Mouse (Mus musculus) thymus, postnatal 10 days (tissue): ENCODE measurements around the gene Rgs10.
A peak's percentile ranks its signal among the peaks of the same experiment; 100 is the strongest.

Experiments used
- DNase-seq, 2 experiments: peaks; one replicate each; pipeline ENCODE4 v3.0.0; 2021; ENCODE audit warnings: low spot score in 2 of 2

Gene Rgs10

GRCm38 (mm10) chr7:128374156-128374555 is 44.4 kb downstream of the Rgs10 start:
- peak in 1 of 2 experiments; percentile 49 for DNase-seq

DNA sequence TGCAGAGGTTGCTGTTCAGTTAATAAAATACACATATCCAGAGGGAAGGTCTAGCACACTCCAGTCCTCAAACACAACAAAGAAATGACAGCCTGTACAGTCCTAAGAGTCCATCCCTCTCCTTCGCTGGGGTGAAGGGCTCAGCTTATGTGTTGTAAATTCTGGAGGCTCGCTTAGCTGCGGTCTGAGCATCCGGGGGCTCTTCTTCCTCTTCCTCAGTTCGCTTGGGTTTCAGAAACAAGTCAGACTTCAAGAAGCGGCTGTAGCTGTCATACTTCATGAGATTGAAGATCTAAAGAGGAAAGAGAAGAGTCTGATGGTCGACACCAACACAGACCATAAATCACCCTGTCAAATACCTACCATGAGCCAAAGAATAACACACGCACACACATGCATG is 44.8 kb downstream of the Rgs10 start:
- DNase-seq: peak in 1 of 2 experiments; percentile 36

- peak; percentile 58 to 71 for DNase-seq
These were observed 46.2 kb downstream of the Rgs10 start for GRCm38 (mm10) chr7:128372331-128372730.

DNA sequence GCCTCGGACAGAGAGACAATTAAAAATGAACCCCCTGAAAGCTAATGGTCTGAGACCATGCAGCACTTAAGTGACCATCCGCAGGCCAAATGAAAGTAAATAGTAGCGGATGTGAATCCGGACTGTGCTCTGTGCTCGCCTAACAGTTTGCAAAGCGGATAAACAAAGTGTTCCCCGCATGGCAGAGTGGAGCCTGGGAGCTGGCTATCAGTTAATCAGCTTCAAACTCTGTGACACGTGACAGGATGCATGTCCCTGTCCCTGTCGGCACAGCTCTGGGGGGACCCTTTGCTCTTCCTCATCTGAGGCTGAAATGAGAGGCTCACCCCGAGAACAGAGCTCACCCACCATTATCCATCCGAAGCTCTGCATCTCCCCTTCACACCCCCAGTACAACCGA is 49.2 kb downstream of the Rgs10 start:
- no peak for DNase-seq

- no peak for DNase-seq
These were observed 49.7 kb downstream of the Rgs10 start for GRCm38 (mm10) chr7:128368828-128369227.

GRCm38 (mm10) chr7:128366654-128367053 is 51.9 kb downstream of the Rgs10 start:
- DNase-seq: no peak

DNA sequence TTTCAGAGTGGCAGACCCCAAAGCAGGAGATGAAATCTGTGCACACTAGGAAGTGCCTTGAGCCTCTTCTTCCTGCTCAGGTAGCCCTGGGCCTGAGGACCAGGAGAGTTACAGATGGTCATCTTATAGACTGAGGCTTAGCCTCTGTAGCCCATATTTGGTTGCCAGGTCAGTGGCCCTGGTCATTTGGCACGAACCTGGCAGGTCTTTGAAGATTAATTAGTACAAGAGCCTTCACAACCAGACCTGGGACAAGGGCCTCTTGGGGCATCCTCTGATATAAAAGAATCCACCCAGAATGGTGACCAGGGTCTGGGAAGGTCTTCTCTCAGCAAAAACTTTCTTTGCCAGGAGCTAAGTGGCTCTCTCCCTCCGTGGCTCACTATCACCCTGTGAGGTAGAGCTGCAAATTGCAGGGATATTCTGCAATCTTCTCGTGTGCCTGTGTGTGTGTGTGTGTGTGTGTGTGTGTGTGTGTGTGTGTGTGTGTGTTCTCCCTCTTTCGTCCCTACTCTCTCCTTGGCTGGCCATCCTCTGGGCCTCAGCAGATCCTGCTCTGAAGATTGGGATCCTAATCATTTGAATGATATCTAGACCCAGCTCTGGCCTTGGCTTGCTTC is 53.4 kb downstream of the Rgs10 start:
- DNase-seq: no peak

- no peak for DNase-seq
These were observed 54.0 kb downstream of the Rgs10 start for GRCm38 (mm10) chr7:128364526-128364925.

DNA sequence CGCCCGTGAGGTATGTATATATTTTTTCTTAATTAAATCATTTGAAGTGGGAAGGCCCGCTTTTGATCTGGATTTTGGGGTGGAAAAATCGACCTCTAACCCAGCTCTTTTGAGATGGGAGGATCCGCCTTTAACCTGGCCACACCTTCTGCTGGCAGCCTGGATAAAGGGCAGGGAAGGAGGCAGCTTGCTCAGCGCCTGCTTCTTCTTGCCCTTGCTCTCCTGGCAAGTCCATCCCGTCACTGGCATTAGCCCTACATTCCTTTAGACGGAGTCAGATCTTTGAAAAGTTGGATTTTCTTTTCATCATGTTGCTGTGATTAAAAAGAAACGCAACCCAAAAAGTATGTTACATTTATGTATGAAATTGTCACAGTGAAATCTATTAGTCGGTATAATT is 54.8 kb downstream of the Rgs10 start:
- no peak for DNase-seq

DNA sequence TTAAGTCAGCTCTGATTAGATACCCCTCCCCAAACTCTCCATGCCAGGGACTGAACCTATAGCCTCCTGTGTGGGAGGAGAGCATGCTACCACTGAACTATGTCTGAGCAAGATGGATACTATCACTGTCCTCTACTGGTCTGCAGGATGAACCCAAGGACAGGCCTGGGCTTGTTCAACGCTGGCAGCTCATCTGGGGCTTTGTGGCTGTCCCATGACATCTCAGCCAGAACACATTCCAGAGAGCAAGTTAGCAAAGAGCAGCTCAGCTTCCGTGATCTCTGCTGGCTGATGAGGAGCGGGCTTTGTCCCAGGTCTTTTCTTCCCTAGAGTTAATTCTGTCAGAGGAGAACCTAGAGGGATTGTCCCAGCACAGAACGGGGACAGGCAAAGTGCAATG is 55.6 kb downstream of the Rgs10 start:
- no peak for DNase-seq

DNA sequence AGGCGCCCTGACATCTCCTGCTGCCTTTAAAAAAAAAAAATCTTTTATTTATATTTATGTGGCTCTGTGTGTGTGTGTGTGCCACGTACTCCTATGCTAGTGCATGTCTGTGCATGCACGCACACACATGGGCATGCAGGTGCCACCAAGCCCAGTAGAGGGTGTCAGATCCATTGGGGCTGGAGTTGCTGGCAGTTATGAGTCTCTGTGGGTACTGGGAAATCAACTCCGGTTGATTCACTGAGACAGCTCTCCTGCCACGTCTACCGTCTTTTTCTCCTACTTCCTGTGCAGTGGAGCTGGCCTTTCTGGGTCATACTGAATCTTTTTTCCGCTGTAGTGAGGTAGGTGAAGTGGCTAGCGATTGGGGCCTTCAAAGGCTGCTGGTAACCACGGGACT is 58.8 kb downstream of the Rgs10 start:
- peak; percentile 53 to 57 for DNase-seq

- DNase-seq: no peak
These were observed 59.4 kb downstream of the Rgs10 start for GRCm38 (mm10) chr7:128359164-128359563.

- no peak for DNase-seq
These were observed 59.8 kb downstream of the Rgs10 start for GRCm38 (mm10) chr7:128358741-128359140.

DNA sequence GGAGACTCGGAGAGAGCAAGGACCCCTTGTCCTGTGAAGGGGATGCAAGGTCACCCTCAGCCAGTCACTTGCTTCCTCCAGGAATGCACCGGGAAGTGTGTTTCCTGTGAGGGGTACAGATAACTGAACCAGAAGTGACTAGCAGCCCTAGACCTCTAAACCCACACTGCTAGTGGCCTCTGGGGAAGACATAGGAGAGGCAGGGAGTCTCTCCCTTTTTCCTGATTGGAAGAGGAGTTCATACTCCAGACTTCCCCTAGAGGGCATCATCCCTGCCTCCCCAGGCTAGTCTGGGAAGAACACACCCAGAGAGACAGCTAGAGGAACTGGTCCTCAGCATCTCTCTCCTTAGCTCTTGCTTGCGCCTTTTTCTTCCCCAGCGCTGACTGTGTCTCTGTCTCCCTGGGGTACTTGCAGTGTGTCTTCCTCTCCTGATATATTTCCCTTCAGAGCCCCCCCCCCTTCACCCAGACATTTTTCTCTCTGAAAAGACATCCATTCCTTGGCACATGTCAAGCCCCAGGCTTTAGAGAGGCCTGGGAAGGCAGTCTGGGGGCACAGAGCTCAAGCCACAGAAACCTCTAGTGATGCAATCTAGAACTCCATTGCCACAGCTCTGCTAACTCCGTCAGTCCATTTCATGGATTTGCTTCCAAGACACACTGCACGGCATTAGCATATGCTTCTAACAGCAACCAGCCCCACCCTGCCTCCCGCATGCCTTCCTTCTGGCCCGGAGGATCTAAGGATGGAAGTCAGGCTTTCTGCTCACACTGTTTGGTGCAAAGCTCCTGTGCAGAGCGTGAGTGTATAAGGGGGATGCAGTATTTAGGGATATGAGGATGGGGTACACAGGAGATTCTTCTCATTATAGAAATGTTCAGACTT is 61.4 kb downstream of the Rgs10 start:
- DNase-seq: no peak

DNA sequence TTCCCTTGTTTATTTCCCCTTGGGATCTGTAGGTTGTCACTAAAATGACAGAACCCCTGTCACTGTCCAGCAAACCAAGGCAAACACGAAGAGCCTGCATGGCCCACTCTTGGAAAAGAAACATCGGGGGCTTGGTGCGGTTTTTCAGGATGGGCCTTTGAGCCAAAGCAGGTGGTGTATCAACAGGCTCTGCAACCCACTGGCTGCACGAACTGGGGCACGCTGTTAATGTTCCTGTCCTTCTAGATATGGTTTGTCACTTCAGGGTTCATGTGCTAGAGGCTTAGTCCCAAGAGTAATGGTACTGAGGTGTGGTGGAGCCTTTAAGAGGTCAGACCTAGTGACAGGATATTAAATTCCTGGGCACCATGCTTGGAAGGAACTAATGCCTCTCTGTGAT is 63.1 kb downstream of the Rgs10 start:
- DNase-seq: no peak

GRCm38 (mm10) chr7:128352721-128353120 is 65.8 kb downstream of the Rgs10 start:
- no peak for DNase-seq

DNA sequence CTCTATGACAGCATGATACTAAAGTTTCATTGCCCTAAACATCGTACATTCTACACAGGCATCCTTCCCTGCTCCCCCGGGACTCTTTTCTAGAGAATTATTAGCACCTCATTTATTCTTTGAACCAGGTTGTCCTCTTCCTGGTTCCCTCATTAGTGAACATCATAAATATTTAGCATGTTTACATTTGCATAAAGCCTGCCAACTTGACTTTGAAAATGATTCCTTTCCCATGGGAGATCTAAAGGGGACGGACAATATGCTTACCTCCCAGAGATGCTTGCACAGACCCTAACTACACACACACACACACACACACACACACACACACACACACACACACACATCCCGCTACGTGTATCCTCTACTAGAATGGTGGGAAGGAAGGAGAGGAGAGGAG is 67.4 kb downstream of the Rgs10 start:
- no peak for DNase-seq

GRCm38 (mm10) chr7:128350316-128350715 is 68.2 kb downstream of the Rgs10 start:
- DNase-seq: no peak

- DNase-seq: no peak
These were observed 68.8 kb downstream of the Rgs10 start for GRCm38 (mm10) chr7:128349751-128350150.

DNA sequence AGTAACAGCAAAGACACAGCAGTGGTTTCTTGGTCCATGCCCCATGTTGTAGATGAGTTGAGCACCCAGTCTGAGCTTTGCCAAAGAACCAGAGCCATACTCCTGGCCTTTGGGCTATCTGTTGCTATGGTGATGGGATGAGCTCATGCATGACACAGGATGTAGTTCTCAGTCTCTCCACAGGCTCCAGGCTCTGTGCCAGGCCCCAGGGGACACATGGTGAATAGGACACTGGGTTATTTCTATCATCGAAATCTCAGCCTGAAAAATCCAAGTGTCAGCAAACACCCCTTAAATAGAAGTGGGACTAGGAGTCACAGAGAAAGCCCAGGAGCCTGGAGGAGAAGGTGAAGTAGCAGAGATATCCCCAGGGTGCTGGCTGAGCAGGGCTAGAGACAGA is 70.0 kb downstream of the Rgs10 start:
- DNase-seq: no peak

- DNase-seq: no peak
These were observed 71.6 kb downstream of the Rgs10 start for GRCm38 (mm10) chr7:128346991-128347390.

DNA sequence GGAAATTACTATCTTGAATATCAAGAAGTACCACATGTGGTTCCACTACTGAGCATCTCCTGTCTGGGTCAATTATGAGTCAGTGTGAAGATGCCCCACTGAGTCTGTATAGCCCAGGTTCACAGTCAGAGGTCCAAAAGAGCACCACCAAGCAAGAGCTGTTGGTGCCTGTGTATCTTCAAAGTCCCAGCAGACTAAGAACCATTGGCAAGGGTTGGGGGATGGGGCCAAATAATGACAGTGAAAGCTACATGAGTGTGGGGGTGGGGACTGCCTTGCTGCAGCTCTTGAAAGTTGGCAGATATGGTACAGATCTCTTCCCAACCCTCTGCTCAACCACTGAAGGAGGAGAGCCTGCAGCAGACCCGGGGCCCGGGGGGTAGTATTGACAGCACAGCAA is 72.0 kb downstream of the Rgs10 start:
- no peak for DNase-seq

DNA sequence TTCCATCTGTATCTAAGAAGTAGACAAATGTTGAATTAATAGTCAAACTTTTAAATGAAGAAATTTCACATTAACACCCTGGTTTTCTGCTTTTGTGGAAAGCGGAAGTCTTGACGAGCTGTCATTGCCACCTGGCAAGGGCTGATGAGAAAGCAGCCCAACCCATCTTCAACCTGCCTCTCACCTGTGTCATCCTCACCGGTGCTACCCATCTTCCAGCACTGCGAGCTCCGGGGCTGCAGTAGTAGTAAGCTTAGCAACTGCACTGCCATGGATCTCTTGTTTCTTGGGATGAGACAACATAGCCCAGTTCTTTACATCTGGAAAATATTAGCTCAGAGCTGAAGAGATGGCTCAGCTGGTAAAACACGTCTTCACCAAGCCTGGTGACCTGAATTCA is 72.9 kb downstream of the Rgs10 start:
- no peak for DNase-seq
